9 mouse cellular contexts compared by ENCODE assay signal in the genomic region with DNA sequence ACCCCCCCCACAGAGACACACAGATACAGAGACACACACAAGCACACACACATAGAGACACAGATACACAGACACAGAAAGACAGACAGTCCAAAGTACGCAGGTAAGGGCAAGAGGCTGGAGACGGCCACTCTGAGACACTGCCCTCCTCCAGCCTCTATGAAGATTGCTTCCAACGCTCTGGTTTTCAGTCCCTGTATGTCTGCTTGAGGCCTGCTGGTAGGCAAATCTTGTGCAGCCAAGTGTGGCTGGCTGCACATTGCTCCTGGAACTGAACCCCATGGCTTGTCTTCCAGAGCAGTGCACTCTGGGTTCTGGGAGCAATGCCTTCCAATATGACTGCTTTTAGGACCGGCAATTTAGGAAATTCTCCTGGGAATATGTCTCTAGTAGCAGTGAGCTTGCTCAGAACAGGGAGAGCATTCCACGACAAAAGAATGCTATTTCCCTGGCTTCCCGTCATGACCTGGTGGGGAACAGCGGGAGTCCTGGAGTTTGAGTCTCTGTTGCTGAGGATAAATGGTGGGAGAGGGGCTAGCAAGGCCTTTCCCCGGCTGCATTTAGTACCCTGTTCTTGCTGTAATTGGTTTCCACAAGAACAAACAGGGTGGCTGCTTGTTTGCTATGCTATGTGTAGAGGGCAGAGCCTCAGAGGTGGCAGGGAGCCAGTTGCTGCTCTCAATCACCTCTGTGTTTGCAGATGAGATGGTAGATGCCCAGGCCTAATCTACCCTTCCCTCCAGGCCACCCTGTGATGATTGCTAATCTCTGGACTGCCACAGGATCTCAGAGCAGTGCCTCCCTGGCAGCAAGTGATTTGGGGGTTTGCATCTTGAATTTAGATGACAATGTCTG. TPM values are rescaled to one million over a fixed set of nuclear protein-coding genes. Genes with fewer than 3 reads are reported as not detected.
A peak's percentile ranks its signal among the peaks of the same experiment; 100 is the strongest.
DNase-seq lines count a peak whose midpoint lies in the region; ATAC-seq and TF ChIP-seq lines count a peak whose summit lies in the region.
"Had no signal": no experiment of that assay in that cellular context is flagged by ENCODE, and none has a peak within 500 bp of the region (broad histone marks: within the 10 kb centered on the region; RNA-seq: fewer than 3 reads in every experiment).

No protein-coding gene starts in this region.

- H3K27me3 ChIP-seq in liver, postnatal 0 days (ENCODE audit: insufficient read depth, low read length) = peaks cover 22% of the 10 kb centered on the region
- peaks cover 18% of the 10 kb centered on the region; the same call in 1 of the 2 replicates for H3K27me3 ChIP-seq in forebrain, embryonic 14.5 days (replicated peaks; ENCODE audit: control insufficient read depth, insufficient read depth, low read length)
- H3K27me3 ChIP-seq in kidney, postnatal 0 days (ENCODE audit: insufficient read depth, low read length) = peaks cover 13% of the 10 kb centered on the region; the same call in 1 of the 2 replicates
- H3K27me3 ChIP-seq in neural tube, embryonic 13.5 days = peaks cover 20% of the 10 kb centered on the region

- no peak overlapping the region for H3K4me2 ChIP-seq in liver, postnatal 0 days (ENCODE audit: low read depth, low read length)
- no peak overlapping the region for H3K4me2 ChIP-seq in forebrain, embryonic 14.5 days (ENCODE audit: low read length)
- H3K4me2 ChIP-seq in kidney, postnatal 0 days (ENCODE audit: low read length) = no peak overlapping the region
- no peak overlapping the region for H3K4me2 ChIP-seq in neural tube, embryonic 13.5 days

- H3K9ac ChIP-seq in liver, postnatal 0 days (replicated peaks) = no peak overlapping the region
- H3K9ac ChIP-seq in forebrain, embryonic 14.5 days (ENCODE audit: low read length) = no peak overlapping the region
- no peak overlapping the region for H3K9ac ChIP-seq in kidney, postnatal 0 days (ENCODE audit: low read depth, low read length)
- peak overlapping the region; percentile 48 for H3K9ac ChIP-seq in neural tube, embryonic 13.5 days

- no peak for TF ChIP-seq EP300 in liver, postnatal 0 days (IDR thresholded peaks at IDR 0.05; ENCODE audit: low read depth)

- DNase-seq in liver, postnatal 0 days = peak; percentile 21
- DNase-seq in liver = no peak
- peak; percentile 72 for DNase-seq in forebrain, embryonic 14.5 days (ENCODE audit: low spot score)
- DNase-seq in kidney, postnatal 0 days (ENCODE audit: low spot score) = peak; percentile 32
- no peak for DNase-seq in heart, adult 18-20 months
- DNase-seq in adrenal gland, adult (ENCODE audit: inconsistent age in 2 of 2, low spot score in 1 of 2) = no peak
- DNase-seq in adrenal gland, postnatal 10 days = no peak

- WGBS in liver, postnatal 0 days (ENCODE audit: insufficient replicate concordance) = 67% methylated on average over 8 of the region's 8 CpGs
- WGBS in forebrain, embryonic 14.5 days = 32% methylated on average over 8 of the region's 8 CpGs
- WGBS in kidney, postnatal 0 days = 44% methylated on average over 8 of the region's 8 CpGs
- WGBS in neural tube, embryonic 13.5 days = 33% methylated on average over 8 of the region's 8 CpGs

- H3K27ac ChIP-seq in liver, postnatal 0 days (ENCODE audit: low read depth) = no peak overlapping the region
- H3K27ac ChIP-seq in forebrain, embryonic 14.5 days (ENCODE audit: low read depth, low read length) = no peak overlapping the region
- H3K27ac ChIP-seq in kidney, postnatal 0 days = no peak overlapping the region
- H3K27ac ChIP-seq in neural tube, embryonic 13.5 days (replicated peaks) = peak overlapping the region; percentile 68
- H3K27ac ChIP-seq: heart, embryonic 10.5 days had no signal

- H3K9me3 ChIP-seq in liver, postnatal 0 days (ENCODE audit: low read length) = no peaks in the 10 kb centered on the region
- H3K9me3 ChIP-seq in forebrain, embryonic 14.5 days (replicated peaks; ENCODE audit: control insufficient read depth, low read length) = no peaks in the 10 kb centered on the region
- no peaks in the 10 kb centered on the region for H3K9me3 ChIP-seq in kidney, postnatal 0 days (replicated peaks; ENCODE audit: low read length)
- 0 out of 2 replicates have a peak, but pooled peaks cover 3% of the 10 kb centered on the region for H3K9me3 ChIP-seq in neural tube, embryonic 13.5 days

- H3K4me1 ChIP-seq in liver, postnatal 0 days (ENCODE audit: insufficient read depth) = peaks cover 9% of the 10 kb centered on the region
- peaks cover 9% of the 10 kb centered on the region for H3K4me1 ChIP-seq in forebrain, embryonic 14.5 days (ENCODE audit: control insufficient read depth, insufficient read depth, low read length)
- peaks cover 6% of the 10 kb centered on the region for H3K4me1 ChIP-seq in kidney, postnatal 0 days (replicated peaks; ENCODE audit: insufficient read depth, low read length)
- peaks cover 32% of the 10 kb centered on the region for H3K4me1 ChIP-seq in neural tube, embryonic 13.5 days (replicated peaks)

- no peaks in the 10 kb centered on the region for H3K36me3 ChIP-seq in liver, postnatal 0 days (replicated peaks; ENCODE audit: insufficient read depth, low read length)
- H3K36me3 ChIP-seq in forebrain, embryonic 14.5 days (ENCODE audit: control insufficient read depth, insufficient read depth, low read length) = no peaks in the 10 kb centered on the region
- no peaks in the 10 kb centered on the region for H3K36me3 ChIP-seq in kidney, postnatal 0 days (ENCODE audit: insufficient read depth, low read length)
- no peaks in the 10 kb centered on the region for H3K36me3 ChIP-seq in neural tube, embryonic 13.5 days
- H3K36me3 ChIP-seq: heart, embryonic 10.5 days had no signal

- no peak for ATAC-seq in liver, postnatal 0 days
- ATAC-seq in forebrain, embryonic 14.5 days = peak; percentile 38
- ATAC-seq in kidney, postnatal 0 days (replicated peaks; ENCODE audit: low FRiP score, low read depth) = peak; percentile 67; the same call in 1 of the 2 replicates
- ATAC-seq in neural tube, embryonic 13.5 days (ENCODE audit: low read depth) = no peak

- no peak for TF ChIP-seq CTCF in liver, postnatal 0 days (IDR thresholded peaks at IDR 0.05; ENCODE audit: low read depth)
- TF ChIP-seq CTCF in kidney, postnatal 0 days (IDR thresholded peaks at IDR 0.05; ENCODE audit: low read depth) = no peak

- no peak overlapping the region for H3K4me3 ChIP-seq in liver, postnatal 0 days (ENCODE audit: low read depth, low read length)
- no peak overlapping the region for H3K4me3 ChIP-seq in forebrain, embryonic 14.5 days (ENCODE audit: low read depth, low read length)
- H3K4me3 ChIP-seq in kidney, postnatal 0 days (replicated peaks; ENCODE audit: low read depth, low read length) = no peak overlapping the region
- no peak overlapping the region for H3K4me3 ChIP-seq in neural tube, embryonic 13.5 days
- H3K4me3 ChIP-seq: heart, embryonic 10.5 days had no signal

RNA-seq across cellular contexts. Expression of a gene that starts 5.1 kb away (rescaled TPM):
- not detected in 2 replicates for polyA plus RNA-seq in liver, postnatal 0 days (2015; fragmentation: Nextera tagmentation; extraction: Ambion mirVana)
- polyA plus RNA-seq in forebrain, embryonic 14.5 days (2014; fragmentation: Nextera tagmentation; extraction: Ambion mirVana) = 0.65 and 0.80 TPM in 2 replicates
- 0.04 and 0.05 TPM in 2 replicates for polyA plus RNA-seq in kidney, postnatal 0 days (2015; fragmentation: Nextera tagmentation; extraction: Ambion mirVana)
- 4.9 and 5.6 TPM in 2 replicates for polyA plus RNA-seq in neural tube, embryonic 13.5 days (2015; fragmentation: Nextera tagmentation; extraction: Ambion mirVana)
- under 1 TPM in 1 of 2 experiments, not detected in 1; 0.05 TPM for total RNA-seq in heart, adult 18-20 months (2021)
- total RNA-seq in adrenal gland, postnatal 10 days (2021) = 1 to 10 TPM in 1 of 2 experiments, under 1 TPM in 1; 0.36 to 1.1 TPM

Comparison
In these comparisons a context has a peak if more than half of its experiments do, and no peak if none do; other contexts are left out.
1. DNase-seq: peak in liver, postnatal 0 days (single experiment), forebrain, embryonic 14.5 days (single experiment) and kidney, postnatal 0 days (single experiment); none in liver (single experiment), heart, adult 18-20 months (0 of 2), adrenal gland, adult (0 of 2) and adrenal gland, postnatal 10 days (single experiment).
2. ATAC-seq: peak in forebrain, embryonic 14.5 days (single experiment) and kidney, postnatal 0 days (single experiment); none in liver, postnatal 0 days (single experiment) and neural tube, embryonic 13.5 days (single experiment).